Mouse (Mus musculus): Measurements from ENCODE around the gene Hist1h2bf.

Gene Hist1h2bf

DNA sequence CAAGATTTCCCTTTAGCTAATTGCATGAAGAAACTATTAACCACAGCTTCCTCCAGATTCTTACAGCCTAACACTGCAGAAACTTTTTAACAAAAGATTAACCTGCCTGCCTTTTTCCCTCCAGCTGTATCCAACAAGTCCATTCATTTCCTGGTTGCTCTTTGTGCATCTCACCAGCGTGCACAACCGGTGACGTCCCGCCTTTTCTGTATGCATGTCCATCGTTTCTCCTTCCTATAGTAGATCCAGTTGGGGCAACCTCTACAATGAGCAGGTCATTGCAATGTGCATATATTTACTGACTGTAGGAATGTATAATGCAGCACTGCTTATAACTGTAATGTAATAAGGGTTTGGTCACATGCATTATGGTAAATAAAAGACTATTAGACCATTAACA, 50.0 kb downstream of the Hist1h2bf start:
- DNase-seq: no peak

Measured in cerebellum, adult 8-10 months (tissue).